Mouse (Mus musculus) lung, embryonic 14.5 days (tissue): ENCODE measurements at regions not wholly inside any gene's neighbourhood (a gene's known extent, or its start where the extent isn't known, plus 50 kb on each side); places are given as distances from the start of the nearest gene placed in this dataset.

ENCODE experiments used
- ATAC-seq: fragments of 200-750 bp; cut with Nextera tagmentation; 2 replicates; pipeline ENCODE4 v1.8.0; 2017; ENCODE audit warnings: mild to moderate bottlenecking, moderate TSS enrichment, moderate library complexity; ENCODE audit not compliant: insufficient read depth
- DNase-seq: peaks from one replicate; pipeline ENCODE4 v3.0.0-alpha.2; 2015
- H3K27ac ChIP-seq: fragments of 300-500 bp; sonication (generic); 2 replicates; pipeline ENCODE4 v1.5.1; 2014; ENCODE audit warnings: low read depth, mild to moderate bottlenecking, moderate library complexity
- H3K27me3 ChIP-seq: fragments of 300-500 bp; sonication (generic); 2 replicates; pipeline ENCODE4 v1.6.1; 2014; ENCODE audit warnings: low read length, control low read depth; ENCODE audit not compliant: insufficient read depth
- H3K36me3 ChIP-seq: fragments of 300-500 bp; sonication (generic); 2 replicates; pipeline ENCODE4 v1.6.1; 2014; ENCODE audit warnings: control low read depth; ENCODE audit not compliant: insufficient read depth
- H3K4me1 ChIP-seq: fragments of 300-500 bp; sonication (generic); 2 replicates; pipeline ENCODE4 v1.6.1; 2014; ENCODE audit warnings: antibody characterized with exemption, control low read depth; ENCODE audit not compliant: insufficient read depth
- H3K4me2 ChIP-seq: fragments of 300-500 bp; sonication (generic); 2 replicates; pipeline ENCODE4 v1.6.1; 2014; ENCODE audit warnings: mild to moderate bottlenecking
- H3K4me3 ChIP-seq: fragments of 300-500 bp; sonication (generic); 2 replicates; pipeline ENCODE4 v1.5.1; 2014; ENCODE audit warnings: low read depth, low read length
- H3K9ac ChIP-seq: fragments of 300-500 bp; sonication (generic); 2 replicates; pipeline ENCODE4 v1.6.1; 2014
- H3K9me3 ChIP-seq: fragments of 300-500 bp; sonication (generic); 2 replicates; pipeline ENCODE4 v1.6.1; 2016; ENCODE audit warnings: low read depth, low read length, control low read depth
- CTCF ChIP-seq: IDR thresholded peaks from 2 replicates; pipeline ENCODE4 v1.5.1; 2016; ENCODE audit warnings: antibody characterized with exemption, low read depth
- WGBS: fragments of 180-500 bp; shearing (Covaris S2); extraction: QIAGEN DNeasy Blood & Tissue Kit; methylation state at CpG from one replicate; pipeline ENCODE4 v1.1.7; 2014; 5-methylcytosine and 5-hydroxymethylcytosine counted together

GRCm38 (mm10) chr8:24294565-24294964 lies 431.1 kb downstream of the Adam3 start:
- DNase-seq, result peak; percentile 75
- no peaks in the 10 kb centered on the region for H3K36me3 ChIP-seq
- H3K27me3 ChIP-seq, result no peaks in the 10 kb centered on the region
- no peak overlapping the region for H3K27ac ChIP-seq
- H3K4me3 ChIP-seq, result no peak overlapping the region
- WGBS, result 35% methylated on average over 1 of the region's 1 CpGs
- no peak for TF ChIP-seq CTCF
- no peak overlapping the region for H3K9ac ChIP-seq
- no peaks in the 10 kb centered on the region for H3K4me1 ChIP-seq
- H3K4me2 ChIP-seq, result no peak overlapping the region
- peaks cover 5% of the 10 kb centered on the region; the same call in 1 of the 2 replicates for H3K9me3 ChIP-seq
- ATAC-seq, result peak; percentile 63; the same call in 1 of the 2 replicates

DNA sequence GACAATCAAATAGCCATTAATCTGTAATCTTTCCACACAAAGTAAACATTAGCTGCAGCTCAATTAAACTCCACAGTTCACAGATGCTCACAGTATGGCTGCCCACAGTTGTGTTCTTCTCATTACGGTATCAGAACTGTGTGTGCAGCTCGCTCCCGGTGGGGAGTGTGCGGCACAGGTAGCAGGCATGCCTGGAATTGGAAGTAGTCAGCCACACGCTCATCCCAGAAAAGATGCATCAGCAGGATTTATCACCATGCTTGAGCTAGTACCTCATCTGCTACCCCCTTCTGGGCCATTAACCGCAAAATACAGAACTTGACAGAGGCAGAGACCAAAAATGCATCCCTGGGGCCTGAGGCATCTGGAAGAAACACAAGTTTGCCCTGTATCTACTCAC lies 437.8 kb downstream of the Adam3 start:
- H3K4me3 ChIP-seq, result no peak overlapping the region
- ATAC-seq (no peak), DNase-seq (no peak)
- H3K9me3 ChIP-seq, result peaks cover 5% of the 10 kb centered on the region; the same call in 1 of the 2 replicates
- H3K4me1 ChIP-seq, result no peaks in the 10 kb centered on the region
- no peak overlapping the region for H3K9ac ChIP-seq
- 83% methylated on average over 6 of the region's 6 CpGs for WGBS
- H3K4me2 ChIP-seq, result no peak overlapping the region
- no peaks in the 10 kb centered on the region for H3K36me3 ChIP-seq
- H3K27me3 ChIP-seq, result no peaks in the 10 kb centered on the region
- no peak for TF ChIP-seq CTCF
- H3K27ac ChIP-seq, result no peak overlapping the region

DNA sequence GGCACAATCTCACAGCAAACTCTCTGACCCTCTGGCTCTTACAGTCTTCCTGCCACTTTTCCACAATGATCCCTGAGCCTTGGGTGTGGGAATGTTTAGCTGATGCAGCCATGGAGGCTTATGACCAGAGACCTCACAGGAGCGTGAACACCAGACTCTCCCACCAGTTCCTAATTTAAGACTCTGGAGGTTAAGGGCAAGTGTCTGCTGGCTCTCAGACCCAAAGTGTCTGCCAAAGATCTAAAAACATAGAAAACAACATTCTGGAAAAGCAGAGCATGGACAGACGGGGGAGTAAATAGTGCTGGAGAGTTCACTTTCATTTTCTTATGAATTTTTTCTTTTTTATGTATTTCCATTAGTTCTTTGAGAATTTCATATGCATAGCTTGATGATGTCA lies 440.7 kb downstream of the Adam3 start:
- TF ChIP-seq CTCF, result no peak

DNA sequence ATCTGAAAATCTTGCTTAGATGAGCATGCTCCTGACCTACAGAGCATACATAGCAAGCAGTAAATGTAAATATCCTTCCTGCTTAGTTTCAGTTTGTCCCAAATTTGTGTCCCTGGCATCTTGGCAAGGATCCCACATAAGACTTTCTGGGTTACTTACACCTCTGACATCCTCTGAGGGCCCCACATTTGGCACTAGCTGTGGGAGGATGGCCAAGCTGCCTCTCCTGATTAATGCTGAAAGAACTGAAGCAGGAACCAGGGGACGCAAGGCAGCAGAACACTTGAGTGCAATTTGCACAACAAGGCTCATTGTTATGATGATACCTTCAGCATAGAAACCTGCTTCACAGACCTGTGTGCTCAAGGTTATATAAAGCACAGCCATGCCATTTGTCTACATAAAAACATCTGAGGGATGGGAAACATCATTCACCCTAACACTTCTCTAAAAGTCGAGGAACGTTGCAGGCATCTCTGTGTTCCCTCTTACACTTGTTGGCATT lies 441.7 kb downstream of the Adam3 start:
- 57% methylated on average over 3 of the region's 3 CpGs for WGBS
- H3K4me1 ChIP-seq, result no peaks in the 10 kb centered on the region

More for the DNA sequence above, 440.7 kb downstream of the Adam3 start:
- H3K36me3 ChIP-seq, result no peaks in the 10 kb centered on the region
- ATAC-seq, result no peak
- peak; percentile 59 for DNase-seq
- H3K9me3 ChIP-seq, result no peaks in the 10 kb centered on the region
- H3K9ac ChIP-seq, result no peak overlapping the region
- H3K4me2 ChIP-seq, result no peak overlapping the region
- H3K27ac ChIP-seq, result no peak overlapping the region
- H3K4me3 ChIP-seq, result no peak overlapping the region
- WGBS, result 52% methylated on average over 2 of the region's 2 CpGs
- H3K4me1 ChIP-seq, result no peaks in the 10 kb centered on the region
- H3K27me3 ChIP-seq, result no peaks in the 10 kb centered on the region

GRCm38 (mm10) chr8:24280296-24280695 lies 445.4 kb downstream of the Adam3 start:
- ATAC-seq, result no peak
- TF ChIP-seq CTCF, result no peak
- H3K9me3 ChIP-seq, result no peaks in the 10 kb centered on the region
- no peak for DNase-seq
- no peak overlapping the region for H3K4me2 ChIP-seq
- no peak overlapping the region for H3K27ac ChIP-seq
- H3K9ac ChIP-seq, result no peak overlapping the region
- WGBS, result 83% methylated on average over 4 of the region's 4 CpGs
- H3K4me3 ChIP-seq, result no peak overlapping the region
- no peaks in the 10 kb centered on the region for H3K27me3 ChIP-seq
- H3K36me3 ChIP-seq, result no peaks in the 10 kb centered on the region
- no peaks in the 10 kb centered on the region for H3K4me1 ChIP-seq

More for the DNA sequence above, 441.7 kb downstream of the Adam3 start:
- DNase-seq (peak; percentile 42), ATAC-seq (no peak)
- no peaks in the 10 kb centered on the region for H3K27me3 ChIP-seq
- H3K36me3 ChIP-seq, result no peaks in the 10 kb centered on the region
- H3K9me3 ChIP-seq, result no peaks in the 10 kb centered on the region
- TF ChIP-seq CTCF, result no peak
- H3K4me2 ChIP-seq, result no peak overlapping the region
- no peak overlapping the region for H3K4me3 ChIP-seq
- H3K27ac ChIP-seq, result no peak overlapping the region
- no peak overlapping the region for H3K9ac ChIP-seq

GRCm38 (mm10) chr8:24278391-24278790 lies 447.3 kb downstream of the Adam3 start:
- peak; percentile 43 for TF ChIP-seq CTCF
- no peak overlapping the region for H3K27ac ChIP-seq
- H3K9ac ChIP-seq, result no peak overlapping the region
- no peak overlapping the region for H3K4me3 ChIP-seq
- no peak overlapping the region for H3K4me2 ChIP-seq
- H3K4me1 ChIP-seq, result no peaks in the 10 kb centered on the region
- 75% methylated on average over 8 of the region's 8 CpGs for WGBS
- H3K27me3 ChIP-seq, result no peaks in the 10 kb centered on the region
- peak; percentile 35 for DNase-seq
- ATAC-seq, result no peak
- H3K36me3 ChIP-seq, result no peaks in the 10 kb centered on the region
- H3K9me3 ChIP-seq, result no peaks in the 10 kb centered on the region

GRCm38 (mm10) chr8:24261359-24261758 lies 464.3 kb downstream of the Adam3 start:
- Histone ChIP-seq H3K36me3 (no peaks in the 10 kb centered on the region), H3K27me3 (no peaks in the 10 kb centered on the region), H3K4me2 (no peak overlapping the region), H3K9ac (no peak overlapping the region), H3K9me3 (no peaks in the 10 kb centered on the region), H3K27ac (no peak overlapping the region), H3K4me3 (no peak overlapping the region), H3K4me1 (no peaks in the 10 kb centered on the region)
- no peak for ATAC-seq
- no peak for TF ChIP-seq CTCF
- DNase-seq, result no peak

- H3K9me3 ChIP-seq, result no peaks in the 10 kb centered on the region
- no peaks in the 10 kb centered on the region for H3K36me3 ChIP-seq
- no peak overlapping the region for H3K4me3 ChIP-seq
- DNase-seq, result no peak
- 84% methylated on average over 3 of the region's 3 CpGs for WGBS
- no peak for TF ChIP-seq CTCF
- no peaks in the 10 kb centered on the region for H3K27me3 ChIP-seq
- no peak for ATAC-seq
- H3K9ac ChIP-seq, result no peak overlapping the region
- no peak overlapping the region for H3K4me2 ChIP-seq
- H3K4me1 ChIP-seq, result no peaks in the 10 kb centered on the region
- H3K27ac ChIP-seq, result no peak overlapping the region
These were observed 467.0 kb downstream of the Adam3 start for GRCm38 (mm10) chr8:24258622-24259021.
